9 mouse cellular contexts compared by ENCODE assay signal in genomic region chr14:46379285-46379684, GRCm38 (mm10). TPM values are rescaled to one million over a fixed set of nuclear protein-coding genes. Genes with fewer than 3 reads are reported as not detected.
DNase-seq lines count a peak whose midpoint lies in the region; ATAC-seq lines count a peak whose summit lies in the region.
"Had no signal": no experiment of that assay in that cellular context is flagged by ENCODE, and none has a peak within 500 bp of the region (broad histone marks: within the 10 kb centered on the region; RNA-seq: fewer than 3 reads in every experiment).

Gene Gm15217, plus strand, starts transcription at chr14:46379414.

- WGBS in liver, embryonic 11.5 days = 82% methylated on average over 12 of the region's 12 CpGs
- 87% methylated on average over 12 of the region's 12 CpGs for WGBS in forebrain, embryonic 14.5 days
- 83% methylated on average over 12 of the region's 12 CpGs for WGBS in limb, embryonic 11.5 days
- 91% methylated on average over 12 of the region's 12 CpGs for WGBS in neural tube, embryonic 14.5 days

- DNase-seq in liver, embryonic 11.5 days (ENCODE audit: low spot score) = no peak
- DNase-seq in liver = no peak
- no peak for DNase-seq in forebrain, embryonic 14.5 days (ENCODE audit: low spot score)
- DNase-seq in limb, embryonic 11.5 days (ENCODE audit: low spot score) = no peak
- no peak for DNase-seq in left cerebral cortex, adult 18-20 months (ENCODE audit: low spot score in 2 of 2)
- no peak for DNase-seq in ovary, adult 18-20 months (ENCODE audit: low spot score)
- DNase-seq in layer of hippocampus, postnatal 10 days (ENCODE audit: low spot score in 2 of 2) = no peak

- H3K27ac ChIP-seq in liver, embryonic 11.5 days (ENCODE audit: low read depth, low read length) = no peak within 1 kb of the TSS
- no peak within 1 kb of the TSS for H3K27ac ChIP-seq in forebrain, embryonic 14.5 days (ENCODE audit: low read depth, low read length)
- H3K27ac ChIP-seq in limb, embryonic 11.5 days (replicated peaks; ENCODE audit: low read depth, low read length) = no peak within 1 kb of the TSS
- no peak within 1 kb of the TSS for H3K27ac ChIP-seq in neural tube, embryonic 14.5 days (ENCODE audit: low read depth, low read length)

- H3K9me3 ChIP-seq in liver, embryonic 11.5 days (ENCODE audit: control insufficient read depth, low read length) = no peaks in the 10 kb centered on the region
- no peaks in the 10 kb centered on the region for H3K9me3 ChIP-seq in forebrain, embryonic 14.5 days (replicated peaks; ENCODE audit: control insufficient read depth, low read length)
- no peaks in the 10 kb centered on the region for H3K9me3 ChIP-seq in limb, embryonic 11.5 days (ENCODE audit: control insufficient read depth, low read length)
- no peaks in the 10 kb centered on the region for H3K9me3 ChIP-seq in neural tube, embryonic 14.5 days (ENCODE audit: control insufficient read depth, low read length)

- peaks cover 5% of the 10 kb centered on the region; the same call in 1 of the 2 replicates for H3K4me1 ChIP-seq in liver, embryonic 11.5 days (replicated peaks; ENCODE audit: control insufficient read depth, insufficient read depth, low read length)
- peaks cover 5% of the 10 kb centered on the region for H3K4me1 ChIP-seq in forebrain, embryonic 14.5 days (ENCODE audit: control insufficient read depth, insufficient read depth, low read length)
- H3K4me1 ChIP-seq in limb, embryonic 11.5 days (ENCODE audit: control insufficient read depth, insufficient read depth, low read length) = peaks cover 26% of the 10 kb centered on the region
- peaks cover 6% of the 10 kb centered on the region; the same call in 1 of the 2 replicates for H3K4me1 ChIP-seq in neural tube, embryonic 14.5 days (ENCODE audit: control insufficient read depth, insufficient read depth, low read length)

- no peaks in the 10 kb centered on the region for H3K36me3 ChIP-seq in liver, embryonic 11.5 days (ENCODE audit: control insufficient read depth, insufficient read depth, low read length)
- H3K36me3 ChIP-seq in forebrain, embryonic 14.5 days (ENCODE audit: control insufficient read depth, insufficient read depth, low read length) = no peaks in the 10 kb centered on the region
- peaks cover 2% of the 10 kb centered on the region; the same call in 1 of the 2 replicates for H3K36me3 ChIP-seq in limb, embryonic 11.5 days (ENCODE audit: control insufficient read depth, insufficient read depth, low read length)
- H3K36me3 ChIP-seq in neural tube, embryonic 14.5 days (ENCODE audit: control insufficient read depth, insufficient read depth, low read length) = no peaks in the 10 kb centered on the region

- no peak for ATAC-seq in liver, embryonic 11.5 days (replicated peaks; ENCODE audit: low FRiP score)
- no peak for ATAC-seq in forebrain, embryonic 14.5 days
- no peak for ATAC-seq in limb, embryonic 11.5 days (ENCODE audit: insufficient number of reproducible peaks, low FRiP score, low TSS enrichment, low read depth)
- ATAC-seq in neural tube, embryonic 14.5 days (ENCODE audit: low read depth) = no peak

- H3K9ac ChIP-seq in liver, embryonic 11.5 days (ENCODE audit: low read depth, low read length) = 0 out of 2 replicates have a peak within 1 kb of the TSS, but pooled peaks have one; percentile 16
- no peak within 1 kb of the TSS for H3K9ac ChIP-seq in forebrain, embryonic 14.5 days (ENCODE audit: low read length)
- H3K9ac ChIP-seq in limb, embryonic 11.5 days (ENCODE audit: low read length) = peak within 1 kb of the TSS; percentile 39
- 0 out of 2 replicates have a peak within 1 kb of the TSS, but pooled peaks have one; percentile 16 for H3K9ac ChIP-seq in neural tube, embryonic 14.5 days (replicated peaks; ENCODE audit: low read depth, low read length)

- H3K27me3 ChIP-seq in liver, embryonic 11.5 days (replicated peaks; ENCODE audit: control insufficient read depth, insufficient read depth, low read length) = peaks cover 22% of the 10 kb centered on the region
- H3K27me3 ChIP-seq in forebrain, embryonic 14.5 days (replicated peaks; ENCODE audit: control insufficient read depth, insufficient read depth, low read length) = peaks cover 43% of the 10 kb centered on the region
- H3K27me3 ChIP-seq in limb, embryonic 11.5 days (ENCODE audit: control insufficient read depth, insufficient read depth, low read length) = no peaks in the 10 kb centered on the region
- H3K27me3 ChIP-seq in neural tube, embryonic 14.5 days (ENCODE audit: control insufficient read depth, insufficient read depth, low read length) = peaks cover 27% of the 10 kb centered on the region

- H3K4me3 ChIP-seq in liver, embryonic 11.5 days (ENCODE audit: low read depth, low read length) = peak within 1 kb of the TSS; percentile 36
- peak within 1 kb of the TSS; percentile 23 for H3K4me3 ChIP-seq in forebrain, embryonic 14.5 days (ENCODE audit: low read depth, low read length)
- peak within 1 kb of the TSS; percentile 26 for H3K4me3 ChIP-seq in limb, embryonic 11.5 days (ENCODE audit: low read depth, low read length)
- peak within 1 kb of the TSS; percentile 24 for H3K4me3 ChIP-seq in neural tube, embryonic 14.5 days (ENCODE audit: low read depth, low read length)

- H3K4me2 ChIP-seq in liver, embryonic 11.5 days = peak within 1 kb of the TSS; percentile 67
- peak within 1 kb of the TSS; percentile 49 for H3K4me2 ChIP-seq in forebrain, embryonic 14.5 days (ENCODE audit: low read length)
- peak within 1 kb of the TSS; percentile 55 for H3K4me2 ChIP-seq in limb, embryonic 11.5 days (ENCODE audit: low read depth, severe bottlenecking)
- peak within 1 kb of the TSS; percentile 56 for H3K4me2 ChIP-seq in neural tube, embryonic 14.5 days (ENCODE audit: low read depth, low read length)

RNA-seq across cellular contexts. Expression of gene Gm15217, which starts in this region (rescaled TPM):
- 0.26 TPM in 1 of 2 replicates, not detected in the other for polyA plus RNA-seq in liver, embryonic 11.5 days (2014; fragmentation: Nextera tagmentation; extraction: Ambion mirVana)
- polyA plus RNA-seq in forebrain, embryonic 14.5 days (2014; fragmentation: Nextera tagmentation; extraction: Ambion mirVana) = not detected in 2 replicates
- polyA plus RNA-seq in limb, embryonic 11.5 days (2014; fragmentation: Nextera tagmentation; extraction: Ambion mirVana) = 0.50 TPM in 1 of 2 replicates, not detected in the other
- polyA plus RNA-seq in neural tube, embryonic 14.5 days (2014; fragmentation: Nextera tagmentation; extraction: Ambion mirVana) = not detected in 2 replicates
- not detected for total RNA-seq in left cerebral cortex, adult 18-20 months (2021)
- not detected for total RNA-seq in layer of hippocampus, postnatal 10 days (2021)
- total RNA-seq: left cerebral cortex, postnatal 10 days had no signal
